Mouse (Mus musculus): ENCODE measurements around the gene Znrf3. TPM values are rescaled to one million over a fixed set of nuclear protein-coding genes. Genes with fewer than 3 reads are reported as not detected.

Znrf3 gene
- polyA plus RNA-seq, 1 experiment from 2014 or later: 8.1 TPM

GRCm38 (mm10) chr11:5414856-5415616 lies 29.6 kb downstream of the Znrf3 start:
- H3K9ac ChIP-seq: no peak overlapping the region
- WGBS: 33% methylated on average over 2 of the region's 2 CpGs
- peaks cover 40% of the 10 kb centered on the region for H3K4me1 ChIP-seq (replicated peaks)
- H3K36me3 ChIP-seq: no peaks in the 10 kb centered on the region
- H3K27ac ChIP-seq (replicated peaks): peak overlapping the region; percentile 67; the same call in 1 of the 2 replicates
- no peaks in the 10 kb centered on the region for H3K9me3 ChIP-seq
- no peak for ATAC-seq (ENCODE audit: low read depth)
- no peak overlapping the region for H3K4me3 ChIP-seq
- H3K27me3 ChIP-seq: no peaks in the 10 kb centered on the region
- no peak overlapping the region for H3K4me2 ChIP-seq

GRCm38 (mm10) chr11:5412644-5413190 lies 31.9 kb downstream of the Znrf3 start:
- H3K4me1 ChIP-seq (replicated peaks): peaks cover 40% of the 10 kb centered on the region
- no peaks in the 10 kb centered on the region for H3K9me3 ChIP-seq
- no peaks in the 10 kb centered on the region for H3K36me3 ChIP-seq
- ATAC-seq (ENCODE audit: low read depth): no peak
- no peaks in the 10 kb centered on the region for H3K27me3 ChIP-seq
- H3K27ac ChIP-seq (replicated peaks): no peak overlapping the region
- 66% methylated on average over 2 of the region's 2 CpGs for WGBS
- H3K4me2 ChIP-seq: no peak overlapping the region
- no peak overlapping the region for H3K9ac ChIP-seq
- H3K4me3 ChIP-seq: no peak overlapping the region

GRCm38 (mm10) chr11:5411577-5411976 lies 33.1 kb downstream of the Znrf3 start:
- Histone ChIP-seq H3K4me2 (no peak overlapping the region), H3K27ac (replicated peaks) (no peak overlapping the region), H3K4me3 (no peak overlapping the region), H3K9me3 (no peaks in the 10 kb centered on the region), H3K27me3 (no peaks in the 10 kb centered on the region), H3K9ac (no peak overlapping the region), H3K4me1 (replicated peaks) (peaks cover 35% of the 10 kb centered on the region), H3K36me3 (no peaks in the 10 kb centered on the region)
- ATAC-seq (ENCODE audit: low read depth): no peak
- 37% methylated on average over 9 of the region's 9 CpGs for WGBS

- no peak overlapping the region for H3K9ac ChIP-seq
- WGBS: 81% methylated on average over 2 of the region's 2 CpGs
- H3K27me3 ChIP-seq: no peaks in the 10 kb centered on the region
- H3K4me3 ChIP-seq: no peak overlapping the region
- H3K9me3 ChIP-seq: no peaks in the 10 kb centered on the region
- H3K4me2 ChIP-seq: no peak overlapping the region
- no peaks in the 10 kb centered on the region for H3K4me1 ChIP-seq (replicated peaks)
- H3K27ac ChIP-seq (replicated peaks): no peak overlapping the region
- ATAC-seq (ENCODE audit: low read depth): no peak
- H3K36me3 ChIP-seq: no peaks in the 10 kb centered on the region
Observed at GRCm38 (mm10) chr11:5404180-5404579, 40.5 kb downstream of the Znrf3 start.

GRCm38 (mm10) chr11:5402127-5402733 lies 42.4 kb downstream of the Znrf3 start:
- Histone ChIP-seq H3K9ac (no peak overlapping the region), H3K27ac (replicated peaks) (no peak overlapping the region), H3K4me2 (no peak overlapping the region), H3K9me3 (no peaks in the 10 kb centered on the region), H3K36me3 (no peaks in the 10 kb centered on the region), H3K4me3 (no peak overlapping the region), H3K4me1 (replicated peaks) (no peaks in the 10 kb centered on the region; the same call in 1 of the 2 replicates), H3K27me3 (no peaks in the 10 kb centered on the region)
- WGBS: 53% methylated on average over 4 of the region's 4 CpGs
- no peak for ATAC-seq (ENCODE audit: low read depth)

GRCm38 (mm10) chr11:5398301-5399053 lies 46.2 kb downstream of the Znrf3 start:
- Histone ChIP-seq H3K9me3 (no peaks in the 10 kb centered on the region), H3K36me3 (no peaks in the 10 kb centered on the region), H3K4me2 (no peak overlapping the region), H3K27ac (replicated peaks) (no peak overlapping the region), H3K27me3 (no peaks in the 10 kb centered on the region), H3K9ac (no peak overlapping the region), H3K4me1 (replicated peaks) (peaks cover 5% of the 10 kb centered on the region; the same call in 1 of the 2 replicates), H3K4me3 (no peak overlapping the region)
- no peak for ATAC-seq (ENCODE audit: low read depth)
- WGBS: 49% methylated on average over 3 of the region's 3 CpGs

GRCm38 (mm10) chr11:5390969-5391831 lies 53.4 kb downstream of the Znrf3 start:
- Histone ChIP-seq H3K4me2 (peak overlapping the region; percentile 9), H3K9me3 (no peaks in the 10 kb centered on the region), H3K9ac (no peak overlapping the region), H3K27me3 (no peaks in the 10 kb centered on the region), H3K36me3 (no peaks in the 10 kb centered on the region), H3K27ac (replicated peaks) (peak overlapping the region; percentile 55), H3K4me3 (no peak overlapping the region), H3K4me1 (replicated peaks) (peaks cover 23% of the 10 kb centered on the region)
- ATAC-seq (ENCODE audit: low read depth): peak; percentile 69
- WGBS: 10% methylated on average over 4 of the region's 4 CpGs

GRCm38 (mm10) chr11:5382652-5383051 lies 62.0 kb downstream of the Znrf3 start:
- Histone ChIP-seq H3K4me2 (no peak overlapping the region), H3K9me3 (no peaks in the 10 kb centered on the region; the same call in 1 of the 2 replicates), H3K4me3 (no peak overlapping the region), H3K36me3 (no peaks in the 10 kb centered on the region), H3K27me3 (no peaks in the 10 kb centered on the region), H3K27ac (replicated peaks) (no peak overlapping the region), H3K9ac (no peak overlapping the region), H3K4me1 (replicated peaks) (0 out of 2 replicates have a peak, but pooled peaks cover 6% of the 10 kb centered on the region)
- ATAC-seq (ENCODE audit: low read depth): no peak
- WGBS: 65% methylated on average over 2 of the region's 2 CpGs

GRCm38 (mm10) chr11:5381226-5381625 lies 63.4 kb downstream of the Znrf3 start:
- 89% methylated on average over 5 of the region's 5 CpGs for WGBS
- Histone ChIP-seq H3K27me3 (no peaks in the 10 kb centered on the region), H3K27ac (replicated peaks) (no peak overlapping the region), H3K4me3 (no peak overlapping the region), H3K9ac (no peak overlapping the region), H3K4me1 (replicated peaks) (0 out of 2 replicates have a peak, but pooled peaks cover 6% of the 10 kb centered on the region), H3K9me3 (no peaks in the 10 kb centered on the region; the same call in 1 of the 2 replicates), H3K36me3 (no peaks in the 10 kb centered on the region), H3K4me2 (no peak overlapping the region)
- no peak for ATAC-seq (ENCODE audit: low read depth)

GRCm38 (mm10) chr11:5380275-5380674 lies 64.4 kb downstream of the Znrf3 start:
- WGBS: 82% methylated on average over 3 of the region's 3 CpGs

GRCm38 (mm10) chr11:5369176-5369575 lies 75.5 kb downstream of the Znrf3 start:
- ATAC-seq (ENCODE audit: low read depth): no peak
- no peaks in the 10 kb centered on the region for H3K9me3 ChIP-seq
- WGBS: 87% methylated on average over 10 of the region's 10 CpGs

More at GRCm38 (mm10) chr11:5380275-5380674, 64.4 kb downstream of the Znrf3 start:
- no peak for ATAC-seq (ENCODE audit: low read depth)
- Histone ChIP-seq H3K36me3 (no peaks in the 10 kb centered on the region), H3K9me3 (no peaks in the 10 kb centered on the region; the same call in 1 of the 2 replicates), H3K4me2 (no peak overlapping the region), H3K4me3 (no peak overlapping the region), H3K9ac (no peak overlapping the region), H3K27ac (replicated peaks) (no peak overlapping the region), H3K4me1 (replicated peaks) (0 out of 2 replicates have a peak, but pooled peaks cover 6% of the 10 kb centered on the region), H3K27me3 (no peaks in the 10 kb centered on the region)

More at GRCm38 (mm10) chr11:5369176-5369575, 75.5 kb downstream of the Znrf3 start:
- Histone ChIP-seq H3K4me3 (no peak overlapping the region), H3K36me3 (no peaks in the 10 kb centered on the region), H3K27me3 (no peaks in the 10 kb centered on the region), H3K27ac (replicated peaks) (no peak overlapping the region), H3K4me2 (no peak overlapping the region), H3K9ac (no peak overlapping the region), H3K4me1 (replicated peaks) (no peaks in the 10 kb centered on the region)
